Mouse (Mus musculus) yolk sac, embryonic 10.5 days (tissue): ENCODE results near the gene Stim1.
"Not testable (repeated sequence)": the region's sequence is repeated elsewhere in the genome, so short reads cannot be mapped to it uniquely, and the experiment has no call there.

Experiments
- DNase-seq: peaks from one replicate; pipeline ENCODE4 v3.0.0-alpha.2; 2017; ENCODE audit warnings: low spot score

Gene Stim1

GRCm38 (mm10) chr7:102249896-102250630 lies 17.5 kb upstream of the Stim1 start:
- DNase-seq, result peak; percentile 90

GRCm38 (mm10) chr7:102250631-102251214 lies 16.9 kb upstream of the Stim1 start:
- DNase-seq, result peak; percentile 89

GRCm38 (mm10) chr7:102253631-102254030 lies 14.0 kb upstream of the Stim1 start:
- no peak for DNase-seq

DNA sequence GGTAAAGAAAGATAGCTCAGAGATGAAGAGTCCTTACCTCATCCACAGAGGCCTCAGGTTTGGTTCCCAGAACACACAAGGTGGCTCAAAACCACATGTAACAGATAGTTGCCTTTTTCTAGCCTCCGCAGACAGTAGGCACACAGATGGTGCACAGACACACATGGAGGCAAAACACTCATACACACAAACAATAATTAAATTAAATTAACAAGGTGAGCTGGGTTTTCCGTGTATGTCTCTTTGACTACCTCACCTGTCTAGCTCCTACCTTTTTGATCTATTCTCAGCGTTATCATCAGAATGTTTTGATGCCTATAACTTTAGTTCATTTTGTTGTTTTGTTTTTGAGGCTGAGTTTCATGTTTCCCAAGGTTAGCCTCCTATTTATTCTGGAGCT lies 11.7 kb upstream of the Stim1 start, which contains the start of gene Rhog:
Rhog (minus strand) TSS at position 101 of the 400 bp plus-strand sequence.
- no peak for DNase-seq

- no peak for DNase-seq
Measured at GRCm38 (mm10) chr7:102256636-102257035, 11.0 kb upstream of the Stim1 start.

GRCm38 (mm10) chr7:102258189-102258588 lies 9.4 kb upstream of the Stim1 start:
- DNase-seq, result peak; percentile 51

DNA sequence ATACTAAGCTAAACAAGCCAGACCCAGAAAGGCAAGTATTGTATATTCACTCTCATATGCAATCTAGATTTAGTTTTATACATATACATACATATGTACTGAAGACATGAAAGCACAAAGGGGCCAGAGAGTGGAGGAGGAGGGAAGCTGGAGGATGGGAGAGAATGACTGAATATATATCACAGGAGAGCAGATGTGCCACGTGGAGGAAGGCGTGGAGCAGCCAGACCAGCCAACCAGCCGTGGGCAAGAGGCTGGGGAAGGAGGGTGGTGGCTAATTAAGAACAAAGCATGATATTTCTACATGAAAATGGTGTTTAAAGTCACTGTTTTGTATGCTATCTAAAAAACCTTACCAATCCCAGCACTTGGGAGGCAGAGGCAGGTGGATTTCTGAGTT lies 8.9 kb upstream of the Stim1 start:
- no peak for DNase-seq

DNA sequence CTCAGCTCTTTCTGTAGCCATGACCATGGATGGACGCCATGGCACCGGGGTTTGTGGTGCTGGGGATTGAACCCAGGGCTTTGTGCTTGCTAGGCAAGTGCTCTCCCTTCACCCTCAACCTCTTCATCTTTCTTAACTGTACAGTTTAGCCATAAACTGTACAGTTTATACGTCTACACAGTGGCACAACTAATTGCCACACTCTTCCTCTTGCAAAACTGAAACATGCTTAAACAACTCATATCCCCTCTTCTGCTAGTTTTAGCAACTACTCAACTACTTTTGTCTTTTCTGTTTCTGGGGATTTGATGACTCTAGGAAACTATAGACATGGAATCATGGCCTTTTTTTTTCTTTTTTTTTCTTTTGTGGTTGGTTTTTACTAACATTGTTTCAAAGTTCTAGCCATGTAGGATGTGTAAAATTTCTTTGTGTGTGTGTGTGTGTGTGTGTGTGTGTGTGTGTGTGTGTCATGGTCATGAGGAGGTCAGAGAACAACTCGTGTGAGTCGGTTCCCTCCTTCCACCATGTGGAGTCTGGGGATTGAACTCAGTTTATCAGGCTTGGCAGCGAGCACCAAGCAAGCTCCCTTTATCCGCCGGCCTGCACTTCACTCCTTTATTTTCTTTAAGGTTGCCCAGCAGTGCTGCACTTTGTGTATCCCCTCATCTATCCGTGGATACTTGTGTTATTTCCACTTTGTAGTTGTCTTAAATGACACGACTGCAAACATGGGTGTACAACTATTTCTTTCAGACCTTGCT lies 7.7 kb upstream of the Stim1 start:
- DNase-seq, result no peak

- DNase-seq, result no peak
Measured at GRCm38 (mm10) chr7:102260518-102260917, 7.1 kb upstream of the Stim1 start.

DNA sequence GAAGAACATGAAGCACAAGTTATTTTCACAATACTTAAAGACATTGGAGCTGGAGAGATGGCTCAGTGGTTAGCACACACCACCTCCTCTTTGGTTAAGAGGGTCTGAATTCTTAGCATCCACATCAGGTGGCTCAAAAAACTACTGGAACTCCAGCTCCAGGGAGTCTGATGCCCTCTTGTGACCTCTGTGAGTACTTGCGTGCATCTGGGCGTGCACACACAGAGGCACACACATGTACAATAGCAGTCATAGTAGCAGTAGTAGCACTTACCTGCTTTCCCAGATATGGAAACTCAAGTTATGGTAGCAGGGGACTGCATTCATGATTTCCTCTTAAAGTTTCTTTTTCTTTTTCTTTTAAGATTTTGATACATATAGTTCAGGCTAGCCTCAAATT lies 4.6 kb upstream of the Stim1 start:
- no peak for DNase-seq

- DNase-seq, result not testable (repeated sequence)
Measured at GRCm38 (mm10) chr7:102266021-102266400, 1.6 kb upstream of the Stim1 start.

DNA sequence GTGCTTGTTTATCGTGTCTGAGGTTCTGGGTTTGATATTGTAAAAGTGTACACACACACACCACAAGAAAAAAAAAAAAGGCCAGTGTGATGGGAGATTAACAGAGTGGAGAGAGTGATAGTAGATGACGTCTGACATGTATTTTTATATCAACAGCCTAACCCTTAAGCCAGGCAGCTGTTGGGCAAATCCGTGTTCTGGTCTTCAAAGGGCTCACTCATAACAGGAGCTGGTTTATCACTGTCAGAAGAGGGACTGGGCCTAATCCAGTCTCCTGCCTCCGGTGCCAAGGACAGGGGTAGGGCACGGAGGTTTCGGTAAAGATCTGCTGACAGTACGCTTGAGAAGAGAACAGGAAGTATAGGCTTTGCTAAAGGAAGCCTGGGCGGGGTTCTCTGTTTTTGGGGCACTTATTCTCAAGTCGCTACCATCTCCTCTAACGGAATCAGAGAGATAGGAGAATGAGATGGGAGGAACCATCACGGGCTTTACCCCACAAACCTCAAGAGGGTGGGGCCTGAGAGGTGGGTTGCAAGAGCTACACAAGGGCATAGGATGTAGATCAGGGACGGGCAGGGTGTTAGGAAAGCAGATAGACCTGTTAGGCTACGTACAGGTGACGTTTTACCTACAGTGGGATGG lies 1.1 kb upstream of the Stim1 start:
- DNase-seq, result no peak

DNA sequence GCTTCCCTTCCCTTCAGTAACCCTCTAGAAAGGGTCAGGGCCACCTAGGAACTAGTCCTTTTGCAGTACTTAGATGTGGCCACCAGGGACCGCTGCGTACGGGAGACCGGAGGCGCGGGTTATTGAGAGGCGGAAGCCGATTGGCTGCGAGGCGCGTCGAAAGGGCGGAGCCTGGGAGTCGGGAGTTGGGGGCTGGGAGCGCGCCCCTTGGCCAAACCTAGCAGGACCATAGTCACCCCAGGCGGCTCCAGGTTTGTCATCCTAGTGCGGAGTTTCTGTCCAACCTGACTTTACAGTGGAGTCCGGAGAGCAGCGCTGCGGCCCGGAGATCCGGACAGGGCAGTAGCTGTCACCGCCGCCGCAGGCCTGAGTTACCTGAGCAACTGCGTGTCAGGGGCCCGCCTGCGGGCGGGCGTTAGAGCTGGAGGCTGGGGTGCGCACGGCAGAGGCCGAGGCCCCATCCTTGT lies 460 bp upstream of the Stim1 start:
- DNase-seq, result peak; percentile 94

DNA sequence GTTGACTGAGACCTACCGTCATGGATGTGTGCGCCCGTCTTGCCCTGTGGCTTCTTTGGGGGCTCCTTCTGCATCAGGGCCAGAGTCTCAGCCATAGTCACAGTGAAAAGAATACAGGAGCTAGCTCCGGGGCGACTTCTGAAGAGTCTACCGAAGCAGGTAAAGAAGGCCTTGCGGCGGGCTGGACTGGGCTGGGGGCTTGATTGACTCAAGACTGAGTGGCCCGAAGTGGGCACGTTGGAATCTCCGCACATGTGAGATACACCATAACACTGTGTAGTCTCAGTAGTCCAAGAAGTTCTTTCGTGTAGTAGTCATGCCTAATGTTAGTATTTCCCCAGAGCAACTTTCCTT lies 766 bp downstream of the Stim1 start:
- DNase-seq, result no peak

- no peak for DNase-seq
Measured at GRCm38 (mm10) chr7:102272422-102272948, 4.9 kb downstream of the Stim1 start.

GRCm38 (mm10) chr7:102281403-102281802 lies 13.8 kb downstream of the Stim1 start:
- DNase-seq, result no peak

- no peak for DNase-seq
Measured at GRCm38 (mm10) chr7:102282261-102282660, 14.7 kb downstream of the Stim1 start.

DNA sequence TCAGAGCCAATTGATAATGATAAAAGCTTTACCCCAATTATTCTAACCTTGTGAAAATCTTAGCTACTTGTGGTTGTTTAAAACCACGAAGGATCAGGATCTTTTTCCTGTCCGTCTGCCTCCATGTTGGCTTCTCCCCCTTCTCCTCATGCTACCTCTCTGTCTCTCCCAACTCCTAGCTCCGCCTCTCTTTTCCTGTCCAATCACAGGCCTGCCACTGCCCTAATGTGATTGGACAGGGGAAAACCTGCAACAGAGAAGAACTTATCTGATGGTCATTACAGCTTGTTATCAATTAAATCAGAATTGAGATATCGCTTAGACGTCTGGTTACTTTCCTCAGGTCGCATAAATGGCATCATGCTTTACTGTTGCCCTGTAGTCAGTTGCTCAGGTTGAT lies 21.9 kb downstream of the Stim1 start:
- no peak for DNase-seq

DNA sequence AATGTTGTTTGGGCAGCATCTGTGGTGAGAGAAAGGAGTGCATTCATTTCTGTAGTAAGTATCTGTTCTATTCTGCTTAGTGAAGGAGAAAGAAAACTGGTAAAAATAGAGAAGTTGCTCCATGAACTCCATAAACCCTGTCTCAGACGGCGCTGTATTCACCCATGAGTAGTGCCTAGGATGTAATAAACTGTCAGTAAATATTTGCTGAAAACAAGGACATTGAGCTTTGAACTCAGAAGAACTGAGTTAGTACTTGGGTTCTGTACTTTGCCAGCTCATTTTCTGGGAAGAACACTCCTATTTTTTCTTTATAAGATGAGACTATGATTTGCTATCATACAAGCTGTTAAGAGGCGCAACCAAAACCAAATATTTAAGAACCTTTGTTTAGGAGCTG lies 24.6 kb downstream of the Stim1 start:
- DNase-seq, result no peak

DNA sequence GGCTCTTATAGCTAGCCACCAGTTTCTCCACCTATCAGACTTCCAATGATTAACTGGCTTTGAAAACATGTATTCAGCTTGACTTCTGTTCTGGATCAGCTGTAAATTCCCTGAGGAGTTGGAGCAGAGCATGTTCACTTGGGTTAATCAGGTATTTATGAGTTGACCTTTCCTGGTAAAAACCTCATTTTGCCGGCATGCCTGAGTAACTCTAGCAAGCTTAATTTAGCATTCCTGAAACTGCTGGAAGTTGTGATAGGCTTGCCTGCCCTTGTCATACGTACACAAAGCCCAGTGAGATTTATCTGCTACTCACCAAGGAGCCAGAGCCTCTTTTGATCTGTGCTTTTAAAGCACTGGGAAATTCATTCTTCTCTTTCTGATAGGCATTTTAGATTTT lies 25.6 kb downstream of the Stim1 start:
- peak; percentile 32 for DNase-seq

DNA sequence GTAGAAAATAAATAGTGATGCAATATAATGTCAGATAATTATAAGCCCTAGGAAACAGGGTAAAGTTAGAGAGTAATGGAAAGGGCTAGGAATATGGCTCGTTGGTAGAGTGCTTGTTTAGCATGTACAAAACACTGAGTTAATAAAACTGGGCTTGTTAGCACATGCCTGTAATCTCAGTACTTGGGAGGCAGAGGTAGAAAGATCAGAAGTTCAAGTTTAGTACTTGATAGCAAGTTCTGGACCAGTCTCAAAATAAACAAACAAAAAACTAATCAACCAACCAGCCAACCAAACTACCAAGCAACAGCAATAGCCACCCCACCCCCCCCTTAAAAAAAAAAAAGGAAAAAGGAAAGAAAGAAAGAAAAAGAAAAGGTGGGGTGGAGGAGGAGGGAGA lies 33.2 kb downstream of the Stim1 start:
- no peak for DNase-seq

- no peak for DNase-seq
Measured at GRCm38 (mm10) chr7:102302471-102302870, 34.9 kb downstream of the Stim1 start.
